In the genomic region with DNA sequence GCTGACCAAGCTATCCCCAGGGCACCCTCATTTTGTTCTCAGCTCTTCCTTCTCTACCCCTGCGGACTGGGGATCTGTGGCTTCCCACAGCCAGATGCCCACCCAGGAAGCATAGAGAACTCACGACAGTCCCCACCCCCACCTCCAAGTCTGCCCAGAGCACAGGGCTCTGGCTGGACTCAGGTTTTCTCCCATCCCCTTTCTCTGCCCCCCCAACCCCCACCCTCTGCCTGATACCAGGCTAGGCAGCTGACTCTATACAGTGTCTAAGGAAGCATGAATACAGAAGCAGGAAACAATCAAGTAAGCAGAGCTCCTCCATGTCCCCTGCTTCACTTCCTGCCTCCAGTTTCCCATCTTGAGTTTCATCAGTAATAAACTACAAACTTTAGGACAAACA, we compare ENCODE assay signal across 22 mouse cellular contexts.
A peak's percentile ranks its signal among the peaks of the same experiment; 100 is the strongest.
DNase-seq lines count a peak whose midpoint lies in the region; ATAC-seq lines count a peak whose summit lies in the region.
"Had no signal": no experiment of that assay in that cellular context is flagged by ENCODE, and none has a peak within 500 bp of the region (broad histone marks: within the 10 kb centered on the region; RNA-seq: fewer than 3 reads in every experiment).

No protein-coding gene starts in this region.

- no peaks in the 10 kb centered on the region for H3K9me3 ChIP-seq in kidney, embryonic 16.5 days (ENCODE audit: low read length)
- no peaks in the 10 kb centered on the region for H3K9me3 ChIP-seq in midbrain, embryonic 11.5 days (ENCODE audit: control insufficient read depth, low read length)
- no peaks in the 10 kb centered on the region for H3K9me3 ChIP-seq in midbrain, embryonic 15.5 days
- no peaks in the 10 kb centered on the region for H3K9me3 ChIP-seq in embryonic facial prominence, embryonic 10.5 days
- no peaks in the 10 kb centered on the region for H3K9me3 ChIP-seq in embryonic facial prominence, embryonic 15.5 days (replicated peaks)
- H3K9me3 ChIP-seq: forebrain, embryonic 12.5 days; hindbrain, embryonic 15.5 days; liver, embryonic 13.5 days; midbrain, embryonic 10.5 days; neural tube, embryonic 13.5 days had no signal

- no peaks in the 10 kb centered on the region for H3K27me3 ChIP-seq in kidney, embryonic 16.5 days (ENCODE audit: insufficient read depth, low read length)
- H3K27me3 ChIP-seq in midbrain, embryonic 11.5 days (ENCODE audit: control insufficient read depth, insufficient read depth, low read length), result no peaks in the 10 kb centered on the region
- H3K27me3 ChIP-seq in midbrain, embryonic 15.5 days (replicated peaks), result no peaks in the 10 kb centered on the region
- no peaks in the 10 kb centered on the region for H3K27me3 ChIP-seq in embryonic facial prominence, embryonic 10.5 days (replicated peaks; ENCODE audit: low read depth, poor library complexity, severe bottlenecking)
- no peaks in the 10 kb centered on the region for H3K27me3 ChIP-seq in embryonic facial prominence, embryonic 15.5 days
- H3K27me3 ChIP-seq: forebrain, embryonic 12.5 days; hindbrain, embryonic 15.5 days; liver, embryonic 13.5 days; neural tube, embryonic 13.5 days had no signal

- ATAC-seq in kidney, embryonic 16.5 days (ENCODE audit: low FRiP score, low TSS enrichment), result peak; percentile 57; the same call in 1 of the 2 replicates
- ATAC-seq in midbrain, embryonic 11.5 days (ENCODE audit: low FRiP score), result peak; percentile 42; the same call in 1 of the 2 replicates
- ATAC-seq in midbrain, embryonic 15.5 days (replicated peaks), result no peak
- peak; percentile 24; the same call in 1 of the 2 replicates for ATAC-seq in embryonic facial prominence, embryonic 15.5 days (ENCODE audit: insufficient number of reproducible peaks, low FRiP score, low TSS enrichment, low read depth)

- no peak overlapping the region for H3K9ac ChIP-seq in kidney, embryonic 16.5 days (replicated peaks; ENCODE audit: low read length)
- no peak overlapping the region for H3K9ac ChIP-seq in midbrain, embryonic 11.5 days (ENCODE audit: low read length)
- H3K9ac ChIP-seq in midbrain, embryonic 15.5 days, result no peak overlapping the region
- no peak overlapping the region for H3K9ac ChIP-seq in embryonic facial prominence, embryonic 15.5 days
- H3K9ac ChIP-seq: forebrain, embryonic 12.5 days; hindbrain, embryonic 15.5 days; liver, embryonic 13.5 days; neural tube, embryonic 13.5 days had no signal

- H3K36me3 ChIP-seq in kidney, embryonic 16.5 days (ENCODE audit: insufficient read depth, low read length), result no peaks in the 10 kb centered on the region
- H3K36me3 ChIP-seq in midbrain, embryonic 11.5 days (ENCODE audit: control insufficient read depth, insufficient read depth, low read length), result no peaks in the 10 kb centered on the region
- no peaks in the 10 kb centered on the region for H3K36me3 ChIP-seq in midbrain, embryonic 15.5 days (replicated peaks)
- H3K36me3 ChIP-seq in embryonic facial prominence, embryonic 10.5 days (replicated peaks), result no peaks in the 10 kb centered on the region
- no peaks in the 10 kb centered on the region for H3K36me3 ChIP-seq in embryonic facial prominence, embryonic 15.5 days
- H3K36me3 ChIP-seq: forebrain, embryonic 12.5 days; hindbrain, embryonic 15.5 days; liver, embryonic 13.5 days; midbrain, embryonic 10.5 days; neural tube, embryonic 13.5 days had no signal

- WGBS in kidney, embryonic 16.5 days, result 47% methylated on average over 2 of the region's 2 CpGs
- 38% methylated on average over 2 of the region's 2 CpGs for WGBS in midbrain, embryonic 11.5 days
- 41% methylated on average over 2 of the region's 2 CpGs for WGBS in midbrain, embryonic 15.5 days
- WGBS in embryonic facial prominence, embryonic 10.5 days, result 46% methylated on average over 2 of the region's 2 CpGs
- WGBS in embryonic facial prominence, embryonic 15.5 days, result 32% methylated on average over 2 of the region's 2 CpGs

- no peak overlapping the region for H3K4me3 ChIP-seq in kidney, embryonic 16.5 days (ENCODE audit: low read length)
- no peak overlapping the region for H3K4me3 ChIP-seq in midbrain, embryonic 11.5 days (ENCODE audit: low read depth, low read length)
- no peak overlapping the region for H3K4me3 ChIP-seq in midbrain, embryonic 15.5 days
- H3K4me3 ChIP-seq in embryonic facial prominence, embryonic 10.5 days, result no peak overlapping the region
- no peak overlapping the region for H3K4me3 ChIP-seq in embryonic facial prominence, embryonic 15.5 days (replicated peaks)
- H3K4me3 ChIP-seq: forebrain, embryonic 12.5 days; heart, adult 2 months; hindbrain, embryonic 15.5 days; liver, embryonic 13.5 days; midbrain, embryonic 10.5 days; neural tube, embryonic 13.5 days had no signal

- H3K4me2 ChIP-seq in kidney, embryonic 16.5 days (replicated peaks; ENCODE audit: low read depth, low read length), result no peak overlapping the region
- H3K4me2 ChIP-seq in midbrain, embryonic 11.5 days, result no peak overlapping the region
- H3K4me2 ChIP-seq in midbrain, embryonic 15.5 days, result no peak overlapping the region
- H3K4me2 ChIP-seq in embryonic facial prominence, embryonic 15.5 days (replicated peaks), result no peak overlapping the region
- H3K4me2 ChIP-seq: forebrain, embryonic 12.5 days; hindbrain, embryonic 15.5 days; liver, embryonic 13.5 days; neural tube, embryonic 13.5 days had no signal

- no peak overlapping the region for H3K27ac ChIP-seq in kidney, embryonic 16.5 days (ENCODE audit: low read length)
- no peak overlapping the region for H3K27ac ChIP-seq in midbrain, embryonic 11.5 days (ENCODE audit: low read depth, low read length)
- H3K27ac ChIP-seq in midbrain, embryonic 15.5 days, result no peak overlapping the region
- H3K27ac ChIP-seq in embryonic facial prominence, embryonic 10.5 days (replicated peaks), result peak overlapping the region; percentile 40; the same call in 1 of the 2 replicates
- no peak overlapping the region for H3K27ac ChIP-seq in embryonic facial prominence, embryonic 15.5 days (replicated peaks)
- H3K27ac ChIP-seq: forebrain, embryonic 12.5 days; heart, adult 2 months; hindbrain, embryonic 15.5 days; liver, embryonic 13.5 days; midbrain, embryonic 10.5 days; neural tube, embryonic 13.5 days had no signal

- no peaks in the 10 kb centered on the region for H3K4me1 ChIP-seq in kidney, embryonic 16.5 days (ENCODE audit: insufficient read depth, low read length)
- H3K4me1 ChIP-seq in midbrain, embryonic 11.5 days (ENCODE audit: control insufficient read depth, insufficient read depth, low read length), result no peaks in the 10 kb centered on the region
- H3K4me1 ChIP-seq in midbrain, embryonic 15.5 days, result no peaks in the 10 kb centered on the region
- peaks cover 5% of the 10 kb centered on the region; the same call in 1 of the 2 replicates for H3K4me1 ChIP-seq in embryonic facial prominence, embryonic 10.5 days
- no peaks in the 10 kb centered on the region for H3K4me1 ChIP-seq in embryonic facial prominence, embryonic 15.5 days
- H3K4me1 ChIP-seq: forebrain, embryonic 12.5 days; hindbrain, embryonic 15.5 days; liver, embryonic 13.5 days; neural tube, embryonic 13.5 days had no signal

- no peak for DNase-seq in kidney, adult 11 months
- DNase-seq in midbrain, embryonic 11.5 days (ENCODE audit: low spot score, missing footprints), result no peak
- DNase-seq in embryonic facial prominence, embryonic 10.5 days (ENCODE audit: low spot score), result no peak
- no peak for DNase-seq in thymus, adult 18-20 months
- DNase-seq in ovary, postnatal 10 days (ENCODE audit: low spot score), result no peak
- DNase-seq: adrenal gland, postnatal 10 days; cerebellum, adult 2 months; cerebellum, postnatal 25 days; gastrocnemius, postnatal 36 days; heart, adult 2 months; kidney, adult 8-10 months; kidney, postnatal 36 days; liver, embryonic 13.5 days; right cerebral cortex, postnatal 14 days; thymus, postnatal 14 days had no signal
